8 mouse cellular contexts compared by ENCODE assay signal in the genomic region with DNA sequence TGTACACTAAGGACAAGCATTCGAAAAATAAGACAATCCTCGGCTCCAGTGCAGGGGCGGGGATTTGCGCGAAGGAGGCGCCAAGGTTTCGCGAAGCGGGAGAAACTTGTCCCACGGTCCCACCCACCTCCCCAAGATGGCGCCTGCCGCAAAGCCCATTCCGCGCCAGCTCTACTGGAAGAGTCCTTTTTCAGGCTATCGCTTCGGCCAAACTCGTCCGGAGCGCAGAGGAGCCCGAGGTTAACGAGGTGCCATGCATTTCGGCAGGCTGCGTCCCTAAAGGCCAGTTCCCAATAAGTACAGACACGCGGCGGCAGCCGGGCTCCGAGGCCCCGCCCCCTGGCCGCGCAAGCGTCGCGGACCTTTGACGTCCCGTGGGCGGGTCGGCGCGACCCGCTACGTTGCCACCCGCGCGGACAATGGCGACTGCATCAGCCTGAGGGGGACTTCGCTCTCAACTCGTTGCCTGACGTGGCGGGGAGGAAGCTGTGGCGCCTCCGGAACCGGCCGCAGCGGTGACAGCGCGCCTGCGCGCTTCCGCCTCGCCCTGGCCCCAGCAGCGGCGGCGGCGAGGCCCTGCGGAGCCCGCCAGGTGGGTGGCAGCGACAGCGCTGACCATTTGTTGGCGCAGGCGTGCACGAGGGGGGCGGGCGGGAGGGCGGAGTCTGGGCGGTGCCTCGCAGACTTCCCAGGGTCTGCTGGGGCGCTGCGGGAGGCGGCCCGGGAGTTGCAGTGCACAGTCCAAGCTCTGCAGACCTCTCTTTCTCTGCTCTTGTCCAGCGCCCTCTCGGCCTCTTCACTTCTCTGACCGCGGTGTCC. TPM values are rescaled to one million over a fixed set of nuclear protein-coding genes. Genes with fewer than 3 reads are reported as not detected.
DNase-seq lines count a peak whose midpoint lies in the region; ATAC-seq lines count a peak whose summit lies in the region.

TSS of gene Htatsf1 (plus strand) at position 410 of the 819 bp plus-strand sequence.

- no peaks in the 10 kb centered on the region for H3K4me1 ChIP-seq in hindbrain, embryonic 10.5 days (replicated peaks)

- no peaks in the 10 kb centered on the region for H3K9me3 ChIP-seq in hindbrain, embryonic 10.5 days

- peaks cover 10% of the 10 kb centered on the region for H3K36me3 ChIP-seq in hindbrain, embryonic 10.5 days

- ATAC-seq in frontal cortex, adult (ENCODE audit: low TSS enrichment) = peak; percentile 94

- 20% methylated on average over 81 of the region's 85 CpGs for WGBS in hindbrain, embryonic 10.5 days

- peak within 1 kb of the TSS; percentile 60 for H3K4me3 ChIP-seq in hindbrain, embryonic 10.5 days

- peak within 1 kb of the TSS; percentile 95 for H3K27ac ChIP-seq in hindbrain, embryonic 10.5 days

- peak; percentile 75 for DNase-seq in MN1 (ENCODE audit: low spot score)
- peak; percentile 80 for DNase-seq in cerebellum, adult 9-10 months
- peak; percentile 83 for DNase-seq in hindbrain, embryonic 10.5 days (ENCODE audit: low spot score)
- peak; percentile 78 to 86 for DNase-seq in layer of hippocampus, postnatal 10 days (ENCODE audit: low spot score in 2 of 2)
- DNase-seq in lung, postnatal 10 days = peak; percentile 85
- DNase-seq in ovary, postnatal 36 days (ENCODE audit: low spot score) = peak; percentile 80
- DNase-seq in thymus, postnatal 25 days = peak; percentile 84

- no peaks in the 10 kb centered on the region for H3K27me3 ChIP-seq in hindbrain, embryonic 10.5 days (ENCODE audit: insufficient read depth, poor library complexity, severe bottlenecking)

RNA-seq across cellular contexts. Expression of gene Htatsf1, which starts in this region (rescaled TPM):
- polyA plus RNA-seq in hindbrain, embryonic 10.5 days (2016; fragmentation: Nextera tagmentation; extraction: Ambion mirVana) = 60.4 and 73.7 TPM in 2 replicates
- total RNA-seq in layer of hippocampus, postnatal 10 days (2021) = 10 to 100 TPM; 66.8 to 69.7 TPM

Comparison
In these comparisons a context has a peak if more than half of its experiments do, and no peak if none do; other contexts are left out.
1. Peak in every context shown above with its lines: DNase-seq, ATAC-seq, H3K4me3 ChIP-seq and H3K27ac ChIP-seq.